Mouse (Mus musculus) neural tube, embryonic 10.5 days (tissue): ENCODE data around the gene Cd5l.
A peak's percentile ranks its signal among the peaks of the same experiment; 100 is the strongest.

Source experiments
- DNase-seq: peaks from one replicate; pipeline ENCODE4 v3.0.0-alpha.2; 2017; ENCODE audit warnings: low spot score; ENCODE audit errors: extremely low spot score

Cd5l gene

DNA sequence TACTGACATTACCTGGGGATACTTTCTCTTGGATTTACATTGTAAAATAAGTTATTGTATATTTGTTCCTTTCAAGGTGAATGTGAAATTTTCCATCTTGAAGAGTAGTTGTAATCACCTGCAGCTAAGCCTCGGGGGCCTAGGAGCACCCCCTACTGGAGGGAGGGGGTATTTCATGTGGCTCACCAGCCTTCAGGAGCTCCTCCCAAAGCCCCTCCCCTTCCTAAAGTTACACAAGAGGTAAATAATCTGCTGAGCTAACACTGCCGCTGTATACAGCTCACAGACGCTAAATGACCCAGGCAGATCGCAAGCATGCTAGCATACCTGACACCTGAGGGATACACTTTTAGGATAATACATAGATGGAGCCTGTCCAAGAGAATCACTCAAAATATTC, 50.5 kb downstream of the Cd5l start:
- DNase-seq: peak; percentile 16

DNA sequence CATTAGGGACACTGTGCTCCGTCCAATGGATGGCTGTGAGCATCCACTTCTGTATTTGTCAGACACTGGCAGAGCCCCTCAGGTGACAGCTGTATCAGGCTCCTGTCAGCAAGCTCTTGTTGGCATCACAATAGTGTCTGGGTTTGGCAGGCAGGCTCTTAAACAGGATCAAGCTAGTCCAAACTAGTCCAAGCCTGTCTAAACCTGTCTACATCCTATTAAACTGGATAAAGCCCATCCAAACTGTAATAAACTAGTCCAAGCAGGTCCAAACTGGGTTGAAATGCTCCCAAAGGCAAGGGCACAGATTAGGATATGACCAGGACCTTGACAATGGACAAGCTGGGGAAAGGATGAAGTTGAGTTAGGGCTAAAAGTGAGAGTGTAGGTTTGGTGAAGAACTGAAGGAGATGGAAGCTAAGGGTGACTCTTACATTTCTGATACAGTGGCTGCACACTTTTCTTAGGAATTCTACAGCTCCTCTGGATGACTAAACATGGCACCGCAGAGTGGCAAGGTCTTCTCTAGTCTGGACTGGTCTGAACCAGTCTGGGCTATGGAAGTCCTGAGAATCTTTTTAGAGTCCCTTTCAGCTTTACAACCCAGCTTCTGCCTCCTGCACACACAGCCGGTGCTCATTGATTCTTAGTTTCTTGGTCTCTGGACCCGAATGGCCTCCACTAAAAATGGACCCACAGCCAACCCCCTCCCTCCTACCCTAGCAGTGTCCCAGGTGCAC, 51.7 kb downstream of the Cd5l start:
- DNase-seq: no peak

DNA sequence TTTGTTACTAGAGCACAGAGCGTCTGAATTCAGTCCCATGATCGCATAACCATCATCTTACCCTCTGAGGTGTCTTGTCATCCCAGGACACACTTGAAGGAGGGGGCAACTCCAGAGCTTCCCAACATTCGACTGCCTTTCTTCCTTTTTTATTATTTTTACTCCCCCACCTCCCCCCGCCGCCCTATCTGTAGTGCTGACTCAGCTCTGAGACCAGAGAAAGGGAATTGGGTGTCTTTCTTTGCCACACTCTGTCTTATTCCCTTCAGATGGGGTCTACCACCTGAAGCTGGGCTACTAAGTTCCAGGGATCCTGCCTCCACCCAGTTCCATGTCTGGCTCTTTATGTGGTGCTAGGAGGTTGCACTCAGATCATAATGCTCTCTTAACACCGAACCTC, 52.9 kb downstream of the Cd5l start:
- no peak for DNase-seq

DNA sequence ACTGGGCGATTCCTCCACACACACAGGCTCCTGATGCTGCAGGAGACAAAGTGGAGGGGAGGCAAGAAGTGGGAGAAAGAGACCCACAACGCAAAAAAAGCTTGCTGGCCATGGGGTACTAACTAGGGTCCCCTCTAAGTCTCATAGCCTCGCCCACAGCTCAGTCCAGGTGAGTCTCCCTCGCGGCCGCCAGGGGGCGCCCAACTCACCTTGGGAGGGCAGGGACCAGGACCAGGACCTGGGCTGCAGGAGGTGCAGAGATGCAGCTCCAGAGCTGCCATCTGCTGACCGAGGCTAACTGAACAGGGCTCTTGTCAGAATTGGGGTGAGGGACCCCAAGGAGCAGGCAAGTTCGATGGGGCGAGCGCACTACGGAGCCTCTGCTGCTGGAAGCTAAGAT, 53.5 kb downstream of the Cd5l start:
- DNase-seq: peak; percentile 68

DNA sequence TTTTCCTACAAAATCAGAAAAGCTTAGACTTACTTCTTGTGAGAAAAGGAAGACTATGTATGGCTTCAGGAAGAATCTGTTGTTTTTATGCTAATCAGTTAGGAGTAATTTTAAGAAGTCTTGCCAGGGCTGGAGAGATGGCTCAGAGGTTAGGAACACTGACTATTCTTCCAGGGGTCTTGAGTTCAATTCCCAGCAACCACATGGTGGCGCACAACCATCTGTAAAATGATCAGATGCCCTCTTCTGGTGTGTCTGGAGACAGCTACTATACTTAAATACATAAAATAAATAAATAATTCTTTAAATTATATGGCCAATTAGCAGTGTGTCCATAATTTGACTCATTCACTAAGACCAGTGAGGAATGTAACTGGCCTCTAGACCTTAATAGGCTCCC, 63.0 kb downstream of the Cd5l start:
- no peak for DNase-seq
